Mouse (Mus musculus) heart, embryonic 15.5 days (tissue): ENCODE data around the gene 1700016K19Rik. TPM values are rescaled to one million over a fixed set of nuclear protein-coding genes. Genes with fewer than 3 reads are reported as not detected.

ENCODE experiments used
- polyA plus RNA-seq: library from polyadenylated mRNA; unstranded; fragments of >200 nt; fragmentation: Nextera tagmentation; extraction: Ambion mirVana; gene quantifications from 2 replicates; pipeline ENCODE4 v1.2.1, GENCODE M21; 2015

The 1700016K19Rik gene
- polyA plus RNA-seq, 1 experiment from 2014 or later = 0.18 TPM

Other genes starting within 250 kb of the 1700016K19Rik start
- gene Doc2b, start 203.9 kb upstream of the 1700016K19Rik start, polyA plus RNA-seq = 0.13 and 0.51 TPM in 2 replicates
- gene Rph3al, start 61.5 kb upstream of the 1700016K19Rik start, polyA plus RNA-seq = 5.1 and 5.2 TPM in 2 replicates
- gene Rflnb, start 27.9 kb downstream of the 1700016K19Rik start, polyA plus RNA-seq = 12.7 and 17.0 TPM in 2 replicates
- gene Vps53, start 179.7 kb downstream of the 1700016K19Rik start, polyA plus RNA-seq = 26.0 and 31.6 TPM in 2 replicates
- gene Fam57a, start 179.8 kb downstream of the 1700016K19Rik start, polyA plus RNA-seq = 19.9 and 24.0 TPM in 2 replicates
- gene Dbil5, start 217.7 kb downstream of the 1700016K19Rik start, polyA plus RNA-seq = 0.95 and 1.0 TPM in 2 replicates
- 15.1 and 23.9 TPM in 2 replicates for gene Gemin4, start 217.8 kb downstream of the 1700016K19Rik start, polyA plus RNA-seq
- gene Mrm3, start 243.8 kb downstream of the 1700016K19Rik start, polyA plus RNA-seq = 22.7 and 24.8 TPM in 2 replicates
- 111 and 116 TPM in 2 replicates for gene Glod4, start 243.8 kb downstream of the 1700016K19Rik start, polyA plus RNA-seq